9 mouse cellular contexts compared by ENCODE assay signal in genomic region chr19:44545321-44546041, GRCm38 (mm10). TPM values are rescaled to one million over a fixed set of nuclear protein-coding genes. Genes with fewer than 3 reads are reported as not detected.
A peak's percentile ranks its signal among the peaks of the same experiment; 100 is the strongest.
DNase-seq lines count a peak whose midpoint lies in the region; ATAC-seq lines count a peak whose summit lies in the region.
"Had no signal": no experiment of that assay in that cellular context is flagged by ENCODE, and none has a peak within 500 bp of the region (broad histone marks: within the 10 kb centered on the region; RNA-seq: fewer than 3 reads in every experiment).

TSS of gene Sec31b (minus strand) at chr19:44545864.

- peak; percentile 14 for DNase-seq in right cerebral cortex, postnatal 4 days
- no peak for DNase-seq in right cerebral cortex, postnatal 36 days (ENCODE audit: low spot score in 2 of 2)
- DNase-seq in embryo, embryonic 11 days, result peak; percentile 67
- DNase-seq in heart, adult 9 months (ENCODE audit: low spot score in 2 of 2), result peak; percentile 58 to 67
- peak; percentile 56 to 72 for DNase-seq in kidney, adult 8-10 months
- peak; percentile 23 for DNase-seq in ovary, postnatal 10 days (ENCODE audit: low spot score)
- no peak for DNase-seq in frontal cortex, postnatal 14 days (ENCODE audit: low spot score in 2 of 2)

- H3K27me3 ChIP-seq in lung, embryonic 16.5 days (ENCODE audit: control insufficient read depth, insufficient read depth, low read depth, low read length), result no peaks in the 10 kb centered on the region; the same call in 1 of the 2 replicates
- H3K27me3 ChIP-seq: CH12.LX had no signal

- H3K4me1 ChIP-seq in lung, embryonic 16.5 days (replicated peaks; ENCODE audit: control insufficient read depth, insufficient read depth, low read length), result 0 out of 2 replicates have a peak, but pooled peaks cover 5% of the 10 kb centered on the region

- H3K9me3 ChIP-seq in lung, embryonic 16.5 days (ENCODE audit: control insufficient read depth, low read length), result peaks cover 4% of the 10 kb centered on the region

- peak within 1 kb of the TSS; percentile 91 for H3K4me2 ChIP-seq in lung, embryonic 16.5 days (ENCODE audit: low read depth, low read length)

- ATAC-seq in lung, embryonic 16.5 days (ENCODE audit: low read depth), result peak; percentile 65; the same call in 1 of the 2 replicates

- 1% methylated on average over 47 of the region's 47 CpGs for WGBS in lung, embryonic 16.5 days

- H3K4me3 ChIP-seq in lung, embryonic 16.5 days (ENCODE audit: low read length), result peak within 1 kb of the TSS; percentile 59

- H3K27ac ChIP-seq in lung, embryonic 16.5 days (ENCODE audit: low read length), result no peak within 1 kb of the TSS

- peak within 1 kb of the TSS; percentile 69 for H3K9ac ChIP-seq in lung, embryonic 16.5 days (ENCODE audit: low read length)

- H3K36me3 ChIP-seq in lung, embryonic 16.5 days (ENCODE audit: control insufficient read depth, insufficient read depth, low read length), result peaks cover 23% of the 10 kb centered on the region

RNA-seq across cellular contexts. Expression of gene Sec31b, which starts in this region (rescaled TPM):
- polyA plus RNA-seq in lung, embryonic 16.5 days (2015; fragmentation: Nextera tagmentation; extraction: Ambion mirVana), result 0.64 and 0.84 TPM in 2 replicates

Comparison
In these comparisons a context has a peak if more than half of its experiments do, and no peak if none do; other contexts are left out.
1. DNase-seq: peak in right cerebral cortex, postnatal 4 days (single experiment), embryo, embryonic 11 days (single experiment), heart, adult 9 months (2 of 2), kidney, adult 8-10 months (2 of 2) and ovary, postnatal 10 days (single experiment); none in right cerebral cortex, postnatal 36 days (0 of 2) and frontal cortex, postnatal 14 days (0 of 2).
2. Peak in ATAC-seq, H3K4me3 ChIP-seq, H3K9ac ChIP-seq and H3K4me2 ChIP-seq in lung, embryonic 16.5 days; RNA of the gene not detected or under 1 TPM.